Mouse (Mus musculus) ovary, postnatal 36 days (tissue): ENCODE measurements around the gene Gm5148.

ENCODE experiments used
- DNase-seq: peaks from one replicate; pipeline ENCODE4 v3.0.0; 2022; ENCODE audit warnings: low spot score, mixed read lengths

The Gm5148 gene

GRCm38 (mm10) chr3:37738171-37738950, 14.1 kb upstream of the Gm5148 start:
- DNase-seq: no peak

GRCm38 (mm10) chr3:37737407-37737806, 13.1 kb upstream of the Gm5148 start:
- DNase-seq: peak; percentile 32

GRCm38 (mm10) chr3:37735166-37735565, 10.9 kb upstream of the Gm5148 start:
- DNase-seq: no peak

GRCm38 (mm10) chr3:37729142-37729541, 4.9 kb upstream of the Gm5148 start:
- peak; percentile 28 for DNase-seq

- DNase-seq: no peak
These were observed 4.1 kb upstream of the Gm5148 start for GRCm38 (mm10) chr3:37728112-37729100.

- DNase-seq: no peak
These were observed 3.1 kb upstream of the Gm5148 start for GRCm38 (mm10) chr3:37727392-37727791.

- no peak for DNase-seq
These were observed 2.3 kb upstream of the Gm5148 start for GRCm38 (mm10) chr3:37726501-37727140.

- DNase-seq: no peak
These were observed 851 bp upstream of the Gm5148 start for GRCm38 (mm10) chr3:37724946-37725735.

- DNase-seq: no peak
These were observed 574 bp downstream of the Gm5148 start for GRCm38 (mm10) chr3:37723662-37724170.

- no peak for DNase-seq
These were observed 1.2 kb downstream of the Gm5148 start for GRCm38 (mm10) chr3:37723061-37723521.

GRCm38 (mm10) chr3:37722487-37723060, 1.7 kb downstream of the Gm5148 start:
- no peak for DNase-seq

- no peak for DNase-seq
These were observed 7.3 kb downstream of the Gm5148 start for GRCm38 (mm10) chr3:37716992-37717391.

- no peak for DNase-seq
These were observed 8.6 kb downstream of the Gm5148 start for GRCm38 (mm10) chr3:37715734-37716133.

- DNase-seq: peak; percentile 60
These were observed 11.8 kb downstream of the Gm5148 start for GRCm38 (mm10) chr3:37712501-37712900.

GRCm38 (mm10) chr3:37711639-37712038, 12.7 kb downstream of the Gm5148 start:
- no peak for DNase-seq

GRCm38 (mm10) chr3:37707801-37708200, 16.5 kb downstream of the Gm5148 start:
- no peak for DNase-seq

GRCm38 (mm10) chr3:37706439-37706838, 17.9 kb downstream of the Gm5148 start:
- no peak for DNase-seq

- DNase-seq: no peak
These were observed 18.9 kb downstream of the Gm5148 start for GRCm38 (mm10) chr3:37705436-37705835.

GRCm38 (mm10) chr3:37704701-37705279, 19.5 kb downstream of the Gm5148 start:
- DNase-seq: no peak

- no peak for DNase-seq
These were observed 21.2 kb downstream of the Gm5148 start for GRCm38 (mm10) chr3:37703066-37703465.
